Mouse (Mus musculus) lung, adult 2 months (tissue): ENCODE measurements at regions not wholly inside any gene's neighbourhood (a gene's known extent, or its start where the extent isn't known, plus 50 kb on each side); places are given as distances from the start of the nearest gene placed in this dataset.

Experiments
- DNase-seq: peaks from one replicate; pipeline ENCODE4 v3.0.0; 2022
- H3K4me1 ChIP-seq: fragments of 200-500 bp; 2 replicates; pipeline ENCODE4 v1.6.1; 2011; ENCODE audit warnings: low read length; ENCODE audit not compliant: control insufficient read depth, insufficient read depth
- H3K4me3 ChIP-seq: fragments of 200-500 bp; replicated peaks from 2 replicates; pipeline ENCODE3; 2011; ENCODE audit warnings: low read depth, mild to moderate bottlenecking, control low read depth, low read length; ENCODE audit errors: extremely low read depth
- CTCF ChIP-seq: fragments of 200-500 bp; IDR thresholded peaks from 2 replicates; pipeline ENCODE4 v1.5.1; 2011; ENCODE audit warnings: mild to moderate bottlenecking, low read length, control low read depth; ENCODE audit not compliant: insufficient read depth
- POLR2A ChIP-seq: fragments of 200-500 bp; IDR thresholded peaks from 2 replicates; pipeline ENCODE4 v1.6.1; 2011; ENCODE audit warnings: low read depth, mild to moderate bottlenecking, control low read depth, low read length, borderline replicate concordance; ENCODE audit errors: extremely low read depth
- WGBS: fragments of 180-500 bp; shearing (Covaris S2); methylation state at CpG from one replicate; pipeline ENCODE4 v1.1.7; 2018; 5-methylcytosine and 5-hydroxymethylcytosine counted together

DNA sequence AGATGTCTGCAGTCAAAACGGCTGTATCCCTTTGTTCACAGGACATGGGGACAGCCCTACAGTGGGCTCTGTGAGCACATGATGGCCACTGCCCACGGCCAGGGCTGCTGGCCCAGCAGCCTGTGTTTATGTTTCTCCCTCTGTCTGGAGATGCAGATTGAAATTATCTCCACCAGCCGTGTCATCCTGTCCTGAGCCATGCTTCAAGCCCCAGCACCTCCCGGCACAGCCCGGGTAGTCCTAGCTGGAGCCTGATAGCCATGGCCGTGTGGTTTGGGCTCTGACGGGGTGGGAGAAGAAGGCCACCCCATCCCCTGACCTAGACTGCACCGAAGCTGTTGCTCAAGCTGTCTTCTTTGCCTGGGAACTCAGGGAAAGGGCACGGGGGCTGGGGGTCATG is 113.2 kb upstream of the Mrps22 start:
- Histone ChIP-seq H3K4me3 (no peak overlapping the region), H3K4me1 (no peaks in the 10 kb centered on the region)
- WGBS: 67% methylated on average over 9 of the region's 9 CpGs
- TF ChIP-seq CTCF (no peak), POLR2A (no peak)
- DNase-seq: no peak

DNA sequence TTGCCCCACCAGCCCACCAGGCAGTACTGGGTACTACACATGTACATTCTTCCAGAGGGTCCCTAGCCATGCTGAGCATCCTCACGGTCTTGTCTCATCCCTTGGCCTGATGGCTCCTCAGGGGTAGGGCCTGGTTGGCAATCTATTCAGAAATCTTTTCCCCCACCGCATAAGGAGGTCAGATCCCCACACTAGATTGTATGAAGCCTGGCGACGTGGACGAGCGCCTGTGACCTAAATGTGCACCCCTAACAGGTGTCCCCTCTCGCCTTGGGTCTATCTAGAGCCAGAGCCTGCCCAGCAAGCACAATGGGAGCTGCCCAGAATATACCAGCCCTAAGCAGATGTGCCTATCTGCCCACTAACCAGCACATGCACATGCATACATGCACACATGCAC is 111.4 kb upstream of the Mrps22 start:
- Histone ChIP-seq H3K4me3 (no peak overlapping the region), H3K4me1 (no peaks in the 10 kb centered on the region)
- no peak for TF ChIP-seq CTCF
- TF ChIP-seq POLR2A: no peak
- DNase-seq: no peak
- 82% methylated on average over 7 of the region's 7 CpGs for WGBS

DNA sequence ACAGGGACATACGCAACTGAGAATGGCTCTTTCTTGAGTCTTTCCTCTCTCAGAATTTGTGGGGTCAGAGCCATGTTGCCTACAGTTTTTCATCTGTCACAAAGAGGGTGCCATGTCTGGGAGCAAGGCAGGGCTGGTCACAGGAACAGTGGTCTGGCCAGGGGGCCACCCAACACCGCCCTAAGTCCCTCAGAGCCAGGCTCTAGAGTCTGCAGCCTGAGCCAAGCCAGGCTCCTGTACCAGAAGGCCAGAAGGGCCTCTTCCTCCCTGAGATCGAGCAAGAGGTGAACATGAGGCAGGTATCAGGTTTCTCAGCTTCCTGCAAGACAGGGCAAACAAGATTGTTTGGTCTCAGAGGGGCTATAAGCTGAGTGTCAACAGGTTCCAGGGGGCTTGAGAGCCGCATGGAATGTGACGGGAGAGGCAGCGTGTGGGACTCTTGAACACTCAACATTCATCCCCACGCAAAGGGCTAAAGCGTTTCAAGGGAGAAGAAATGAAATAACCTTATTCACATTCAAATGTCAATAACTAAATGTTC is 110.6 kb upstream of the Mrps22 start:
- DNase-seq: no peak
- H3K4me3 ChIP-seq: no peak overlapping the region
- H3K4me1 ChIP-seq: no peaks in the 10 kb centered on the region
- no peak for TF ChIP-seq CTCF
- TF ChIP-seq POLR2A: no peak
- WGBS: 67% methylated on average over 8 of the region's 8 CpGs

DNA sequence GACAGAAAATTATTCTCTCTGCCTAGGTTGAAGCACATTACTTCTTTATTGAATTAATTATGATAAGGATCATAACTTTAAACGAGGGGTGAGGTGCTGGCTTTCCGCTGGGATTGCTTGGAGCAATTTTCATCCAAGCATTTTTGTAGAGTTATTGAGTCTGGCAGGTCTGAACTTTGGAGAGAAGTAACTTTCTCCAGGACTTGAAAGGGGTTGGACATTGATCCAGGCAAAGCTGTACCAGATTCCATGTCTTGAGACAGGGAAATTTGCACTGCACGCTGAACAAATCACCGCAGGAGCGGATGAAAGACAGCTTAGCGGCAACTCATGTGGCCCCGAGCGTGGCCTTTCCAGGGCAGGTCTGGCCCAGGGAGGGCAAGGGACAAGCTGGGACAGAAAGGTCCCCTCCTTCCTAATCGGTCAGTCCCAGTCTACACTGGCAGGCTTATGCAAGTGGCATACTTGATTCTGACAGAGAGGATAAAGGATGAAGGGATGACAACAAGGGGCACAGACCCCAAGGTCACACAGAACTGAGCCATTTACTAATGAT is 108.8 kb upstream of the Mrps22 start:
- Histone ChIP-seq H3K4me3 (no peak overlapping the region), H3K4me1 (no peaks in the 10 kb centered on the region)
- 83% methylated on average over 9 of the region's 9 CpGs for WGBS
- no peak for DNase-seq
- TF ChIP-seq CTCF: no peak
- TF ChIP-seq POLR2A: no peak

DNA sequence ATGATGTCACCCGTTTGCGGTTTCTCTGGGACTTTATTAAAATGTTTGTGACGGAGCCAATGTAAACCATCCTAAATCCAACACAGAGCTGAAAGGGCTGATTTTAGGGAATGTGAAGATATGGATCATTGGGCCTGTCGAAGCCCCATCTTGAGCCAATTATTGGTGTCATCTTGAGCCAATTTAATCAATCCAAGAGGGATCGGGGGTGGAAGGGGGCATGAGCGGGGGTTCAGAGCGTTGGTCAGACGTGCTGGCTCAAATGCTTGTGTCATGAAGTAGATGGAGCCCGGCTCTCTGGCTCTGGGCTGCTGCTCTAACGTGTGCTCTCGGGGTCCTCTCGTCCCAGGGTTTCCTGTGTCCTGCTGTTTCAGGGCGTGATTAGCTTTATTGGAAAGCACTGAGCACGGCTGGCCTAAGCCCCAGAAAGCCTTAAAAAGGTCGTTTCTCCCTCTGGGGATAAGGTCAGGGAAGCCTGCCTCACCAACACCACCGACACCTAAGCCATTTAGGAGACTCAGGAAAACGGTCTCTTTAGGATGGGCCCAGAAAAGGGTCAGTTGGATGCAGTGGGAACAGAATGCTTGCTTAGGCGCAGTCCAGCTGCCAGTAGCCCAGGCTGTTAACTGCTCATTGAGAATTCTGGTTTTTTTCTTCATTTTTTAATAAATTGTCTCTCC is 106.7 kb upstream of the Mrps22 start:
- 66% methylated on average over 18 of the region's 18 CpGs for WGBS
- TF ChIP-seq POLR2A (no peak), CTCF (no peak)
- no peak overlapping the region for H3K4me3 ChIP-seq
- no peaks in the 10 kb centered on the region for H3K4me1 ChIP-seq
- no peak for DNase-seq

DNA sequence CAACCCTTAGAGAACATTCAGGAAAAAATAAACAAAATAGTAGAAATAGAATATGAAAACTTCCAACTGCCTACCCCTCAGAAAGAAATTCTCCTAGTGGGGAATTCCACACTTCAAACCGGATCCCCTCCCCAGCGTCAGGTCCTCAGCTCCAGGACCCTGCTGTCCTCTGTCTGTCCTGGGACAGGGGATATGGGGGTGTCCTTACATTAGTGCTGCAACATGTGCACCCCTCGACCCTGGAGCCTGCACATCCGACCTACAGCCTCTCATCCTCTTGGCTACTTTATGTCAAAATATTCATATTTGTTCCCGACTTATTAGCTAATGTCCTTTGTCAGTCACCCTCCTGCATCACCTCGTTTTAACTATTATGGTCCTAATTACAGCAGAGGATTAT is 106.0 kb upstream of the Mrps22 start:
- WGBS: 77% methylated on average over 6 of the region's 6 CpGs
- Histone ChIP-seq H3K4me3 (no peak overlapping the region), H3K4me1 (no peaks in the 10 kb centered on the region)
- no peak for DNase-seq
- TF ChIP-seq POLR2A (no peak), CTCF (no peak)

DNA sequence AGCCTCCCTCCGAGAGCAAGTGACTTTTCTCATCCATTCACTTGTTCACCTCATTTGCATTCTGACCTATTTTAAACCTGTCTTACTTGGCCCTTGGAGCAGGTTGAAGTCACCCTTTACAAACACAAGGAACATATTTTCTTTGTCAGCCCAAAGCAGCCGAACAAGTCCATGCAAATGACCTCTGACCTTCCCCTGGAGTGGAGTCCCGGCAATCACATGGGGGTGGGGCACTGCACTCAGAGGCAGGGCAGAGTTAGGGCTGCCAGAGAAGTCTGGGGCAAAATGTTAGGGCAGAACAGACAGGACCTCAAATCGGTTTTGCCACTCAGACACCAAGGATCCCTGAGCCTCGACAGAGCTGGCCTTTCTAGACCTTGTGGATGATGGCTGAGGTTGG is 102.7 kb upstream of the Mrps22 start:
- Histone ChIP-seq H3K4me3 (no peak overlapping the region), H3K4me1 (no peaks in the 10 kb centered on the region)
- WGBS: 22% methylated on average over 5 of the region's 5 CpGs
- TF ChIP-seq CTCF (no peak), POLR2A (no peak)
- DNase-seq: no peak

DNA sequence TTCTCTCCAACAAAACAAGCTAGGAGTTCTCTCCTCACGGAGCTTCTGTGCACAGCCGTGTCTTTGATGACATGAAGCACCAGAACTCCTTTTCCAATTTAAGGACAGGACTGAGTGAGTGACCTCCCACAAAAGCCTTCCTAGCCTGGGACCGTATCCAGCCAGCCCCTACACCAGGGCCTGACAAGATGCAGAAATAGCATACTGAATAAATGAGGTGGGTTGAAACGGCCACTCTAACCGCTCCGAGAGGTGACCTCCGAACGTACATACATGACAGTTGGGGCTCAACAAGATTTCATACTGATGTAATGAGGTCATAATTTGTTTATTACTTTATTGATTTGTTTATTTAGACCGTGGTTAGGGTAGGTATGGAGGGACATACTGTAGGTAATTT is 101.9 kb upstream of the Mrps22 start:
- TF ChIP-seq CTCF: no peak
- no peak for TF ChIP-seq POLR2A
- no peak overlapping the region for H3K4me3 ChIP-seq
- H3K4me1 ChIP-seq: no peaks in the 10 kb centered on the region
- no peak for DNase-seq
- 79% methylated on average over 9 of the region's 9 CpGs for WGBS

DNA sequence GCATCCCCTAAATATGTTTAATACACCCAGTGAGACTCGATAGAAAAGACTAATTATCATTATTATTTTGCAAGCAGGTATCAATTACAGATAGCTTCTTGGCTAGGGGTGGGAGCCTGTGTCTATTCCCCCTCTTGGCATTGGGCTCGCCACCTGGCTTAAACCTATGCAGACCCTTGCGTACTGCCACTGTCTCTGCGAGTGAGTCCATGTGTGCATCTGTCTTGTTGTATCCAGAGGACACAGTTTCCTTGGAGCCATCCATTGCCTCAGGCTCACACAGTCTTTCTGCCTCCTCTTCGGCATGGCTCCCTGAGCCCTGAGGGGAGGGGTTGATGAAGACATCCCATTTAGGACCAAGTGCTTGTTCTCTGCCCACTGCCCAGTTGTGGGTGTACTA is 99.1 kb upstream of the Mrps22 start:
- no peak for TF ChIP-seq CTCF
- TF ChIP-seq POLR2A: no peak
- no peak overlapping the region for H3K4me3 ChIP-seq
- no peak for DNase-seq
- no peaks in the 10 kb centered on the region for H3K4me1 ChIP-seq
- 85% methylated on average over 5 of the region's 5 CpGs for WGBS

DNA sequence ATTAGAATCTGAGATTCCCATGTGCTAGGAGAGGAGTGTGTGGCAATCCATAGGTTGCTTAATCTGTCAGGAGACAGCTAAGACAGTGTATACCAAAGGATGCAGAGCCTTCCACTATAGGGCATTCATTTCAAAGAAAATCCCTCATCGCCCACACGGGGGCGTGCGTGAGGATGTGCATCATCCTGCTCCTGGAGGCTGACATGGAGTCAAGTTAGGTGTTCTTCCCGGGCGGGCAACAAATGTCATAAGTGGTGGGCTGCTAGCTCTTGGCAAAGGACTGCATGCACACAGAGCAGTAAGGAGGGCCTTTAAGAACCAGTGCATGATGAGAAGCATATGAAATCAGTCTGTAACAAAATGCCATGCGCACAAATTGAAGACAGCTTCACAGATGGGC is 95.7 kb upstream of the Mrps22 start:
- TF ChIP-seq CTCF (0 out of 2 replicates have a peak, but pooled peaks have one; percentile 13), POLR2A (no peak)
- 45% methylated on average over 7 of the region's 7 CpGs for WGBS
- Histone ChIP-seq H3K4me3 (no peak overlapping the region), H3K4me1 (no peaks in the 10 kb centered on the region)
- DNase-seq: no peak
